Mouse (Mus musculus) intestine, postnatal 0 days (tissue): Measurements from ENCODE around the gene Asb10. TPM values are rescaled to one million over a fixed set of nuclear protein-coding genes. Genes with fewer than 3 reads are reported as not detected.

Experiments
- ATAC-seq: fragments of 200-750 bp; cut with Nextera tagmentation; 2 replicates; pipeline ENCODE4 v1.8.0; 2017; ENCODE audit warnings: mild to moderate bottlenecking, moderate TSS enrichment, moderate library complexity
- H3K27ac ChIP-seq: fragments of 300-500 bp; sonication (generic); 2 replicates; pipeline ENCODE4 v1.5.1; 2014; ENCODE audit warnings: mild to moderate bottlenecking, low read depth, low read length, moderate library complexity
- H3K27me3 ChIP-seq: fragments of 300-500 bp; sonication (generic); replicated peaks from 2 replicates; pipeline ENCODE4 v1.6.1; 2014; ENCODE audit warnings: low read length, mixed read lengths; ENCODE audit not compliant: control insufficient read depth, insufficient read depth
- H3K36me3 ChIP-seq: fragments of 300-500 bp; sonication (generic); 2 replicates; pipeline ENCODE4 v1.6.1; 2014; ENCODE audit warnings: mild to moderate bottlenecking, moderate library complexity; ENCODE audit not compliant: control insufficient read depth, insufficient read depth
- H3K4me1 ChIP-seq: fragments of 300-500 bp; sonication (generic); replicated peaks from 2 replicates; pipeline ENCODE4 v1.6.1; 2014; ENCODE audit warnings: antibody characterized with exemption, low read length, mixed read lengths; ENCODE audit not compliant: control insufficient read depth, insufficient read depth
- H3K4me2 ChIP-seq: fragments of 300-500 bp; sonication (generic); replicated peaks from 2 replicates; pipeline ENCODE4 v1.6.1; 2014; ENCODE audit warnings: low read depth, mild to moderate bottlenecking, moderate library complexity
- H3K4me3 ChIP-seq: fragments of 300-500 bp; sonication (generic); 2 replicates; pipeline ENCODE4 v1.5.1; 2014; ENCODE audit warnings: low read depth, low read length
- H3K9ac ChIP-seq: fragments of 300-500 bp; sonication (generic); 2 replicates; pipeline ENCODE4 v1.6.1; 2014; ENCODE audit warnings: mild to moderate bottlenecking, low read depth, low read length
- H3K9me3 ChIP-seq: fragments of 300-500 bp; sonication (generic); 2 replicates; pipeline ENCODE4 v1.6.1; 2016; ENCODE audit warnings: mixed run types; ENCODE audit not compliant: control insufficient read depth
- CTCF ChIP-seq: sonication (generic); IDR thresholded peaks from 2 replicates; pipeline ENCODE4 v1.5.1; 2016; ENCODE audit warnings: low read depth, mild to moderate bottlenecking, control low read depth, antibody characterized with exemption, moderate library complexity
- WGBS: fragments of 180-500 bp; shearing (Covaris S2); extraction: QIAGEN DNeasy Blood & Tissue Kit; methylation state at CpG from one replicate; pipeline ENCODE4 v1.1.7; 2014; 5-methylcytosine and 5-hydroxymethylcytosine counted together
- polyA plus RNA-seq: library from polyadenylated mRNA; unstranded; fragments of >200 nt; fragmentation: Nextera tagmentation; extraction: Ambion mirVana; gene quantifications from 2 replicates; pipeline ENCODE4 v1.2.1, GENCODE M21; 2015

Asb10 gene
- polyA plus RNA-seq, 1 experiment from 2014 or later: 0.18 TPM

- no peaks in the 10 kb centered on the region for H3K9me3 ChIP-seq
- no peak overlapping the region for H3K4me3 ChIP-seq
- H3K27me3 ChIP-seq: no peaks in the 10 kb centered on the region
- H3K4me1 ChIP-seq: no peaks in the 10 kb centered on the region
- H3K4me2 ChIP-seq: no peak overlapping the region
- no peak overlapping the region for H3K27ac ChIP-seq
- no peak overlapping the region for H3K9ac ChIP-seq
- peaks cover 81% of the 10 kb centered on the region for H3K36me3 ChIP-seq
- WGBS: 40% methylated on average over 14 of the region's 14 CpGs
- TF ChIP-seq CTCF: no peak
- no peak for ATAC-seq
These were observed 50.3 kb downstream of the Asb10 start for GRCm38 (mm10) chr5:24490413-24490920.

GRCm38 (mm10) chr5:24486738-24487137 is 54.0 kb downstream of the Asb10 start:
- Histone ChIP-seq H3K27me3 (no peaks in the 10 kb centered on the region), H3K4me2 (no peak overlapping the region), H3K4me3 (no peak overlapping the region), H3K9ac (no peak overlapping the region), H3K27ac (no peak overlapping the region), H3K36me3 (peaks cover 54% of the 10 kb centered on the region), H3K4me1 (no peaks in the 10 kb centered on the region), H3K9me3 (no peaks in the 10 kb centered on the region)
- no peak for TF ChIP-seq CTCF
- WGBS: 94% methylated on average over 5 of the region's 5 CpGs
- no peak for ATAC-seq

- H3K4me3 ChIP-seq: no peak overlapping the region
- no peaks in the 10 kb centered on the region for H3K4me1 ChIP-seq
- no peaks in the 10 kb centered on the region for H3K9me3 ChIP-seq
- WGBS: 6% methylated on average over 8 of the region's 8 CpGs
- no peak overlapping the region for H3K27ac ChIP-seq
- ATAC-seq: no peak
- H3K36me3 ChIP-seq: peaks cover 54% of the 10 kb centered on the region
- H3K27me3 ChIP-seq: no peaks in the 10 kb centered on the region
- H3K9ac ChIP-seq: no peak overlapping the region
- no peak overlapping the region for H3K4me2 ChIP-seq
- peak; percentile 93 for TF ChIP-seq CTCF
These were observed 54.7 kb downstream of the Asb10 start for GRCm38 (mm10) chr5:24486097-24486496.

- H3K4me3 ChIP-seq: no peak overlapping the region
- no peak overlapping the region for H3K4me2 ChIP-seq
- no peaks in the 10 kb centered on the region for H3K27me3 ChIP-seq
- no peak for ATAC-seq
- WGBS: 66% methylated on average over 22 of the region's 22 CpGs
- no peak for TF ChIP-seq CTCF
- no peaks in the 10 kb centered on the region for H3K9me3 ChIP-seq
- no peak overlapping the region for H3K9ac ChIP-seq
- H3K27ac ChIP-seq: no peak overlapping the region
- H3K4me1 ChIP-seq: no peaks in the 10 kb centered on the region
- peaks cover 56% of the 10 kb centered on the region for H3K36me3 ChIP-seq
These were observed 55.8 kb downstream of the Asb10 start for GRCm38 (mm10) chr5:24484963-24485362.

GRCm38 (mm10) chr5:24483326-24483725 is 57.5 kb downstream of the Asb10 start:
- peak; percentile 95 for TF ChIP-seq CTCF
- Histone ChIP-seq H3K4me3 (peak overlapping the region; percentile 11), H3K4me2 (peak overlapping the region; percentile 61), H3K9me3 (no peaks in the 10 kb centered on the region), H3K36me3 (peaks cover 54% of the 10 kb centered on the region), H3K27ac (peak overlapping the region; percentile 84), H3K4me1 (no peaks in the 10 kb centered on the region), H3K27me3 (no peaks in the 10 kb centered on the region), H3K9ac (0 out of 2 replicates have a peak overlapping the region, but pooled peaks have one; percentile 26)
- peak; percentile 57 for ATAC-seq
- WGBS: 18% methylated on average over 11 of the region's 11 CpGs

Other genes starting within 250 kb of the Asb10 start
- gene Kcnh2, start 189.4 kb downstream of the Asb10 start, polyA plus RNA-seq: 3.0 and 3.1 TPM in 2 replicates
- gene Nos3, start 176.2 kb downstream of the Asb10 start, polyA plus RNA-seq: 3.5 and 3.7 TPM in 2 replicates
- 0.42 and 0.61 TPM in 2 replicates for gene Atg9b, start 148.8 kb downstream of the Asb10 start, polyA plus RNA-seq
- 40.4 and 40.9 TPM in 2 replicates for gene Abcb8, start 147.3 kb downstream of the Asb10 start, polyA plus RNA-seq
- gene Asic3, start 127.6 kb downstream of the Asb10 start, polyA plus RNA-seq: 0.08 and 0.17 TPM in 2 replicates
- gene Cdk5, start 117.4 kb downstream of the Asb10 start, polyA plus RNA-seq: 28.4 and 29.9 TPM in 2 replicates
- 29.9 and 30.1 TPM in 2 replicates for gene Slc4a2, start 117.1 kb downstream of the Asb10 start, polyA plus RNA-seq
- 66.8 and 67.0 TPM in 2 replicates for gene Fastk, start 95.7 kb downstream of the Asb10 start, polyA plus RNA-seq
- gene Tmub1, start 93.1 kb downstream of the Asb10 start, polyA plus RNA-seq: 27.5 and 28.8 TPM in 2 replicates
- 14.9 and 16.6 TPM in 2 replicates for gene Agap3, start 88.8 kb downstream of the Asb10 start, polyA plus RNA-seq
- gene Gbx1, start 13.8 kb downstream of the Asb10 start, polyA plus RNA-seq: not detected in 2 replicates
- gene 4931409K22Rik, start 15.8 kb upstream of the Asb10 start, polyA plus RNA-seq: not detected in 2 replicates
- gene Abcf2, start 36.5 kb upstream of the Asb10 start, polyA plus RNA-seq: 40.1 and 40.5 TPM in 2 replicates
- gene Chpf2, start 45.8 kb upstream of the Asb10 start, polyA plus RNA-seq: 23.5 and 24.4 TPM in 2 replicates
- 6.6 and 6.8 TPM in 2 replicates for gene Smarcd3, start 83.4 kb upstream of the Asb10 start, polyA plus RNA-seq
- 18.0 and 19.4 TPM in 2 replicates for gene Nub1, start 144.6 kb upstream of the Asb10 start, polyA plus RNA-seq
- gene Wdr86, start 189.7 kb upstream of the Asb10 start, polyA plus RNA-seq: 2.7 and 2.9 TPM in 2 replicates
- 7.3 and 8.1 TPM in 2 replicates for gene Crygn, start 217.0 kb upstream of the Asb10 start, polyA plus RNA-seq